Mouse (Mus musculus): Measurements from ENCODE around the gene Ambp.

- TF ChIP-seq CTCF (IDR thresholded peaks at IDR 0.05; ENCODE audit: low read depth) (no peak), EP300 (optimal IDR thresholded peaks at IDR 0.05) (no peak)
Observed at GRCm38 (mm10) chr4:63170061-63170460, 15.5 kb upstream of the Ambp start.

All from stomach, postnatal 0 days (tissue).